Mouse (Mus musculus) retina, postnatal 1 day (tissue): Measurements from ENCODE around the gene Cped1.

ENCODE experiments used
- DNase-seq: peaks from one replicate; pipeline ENCODE4 v3.0.0-alpha.2; 2012

Gene Cped1

GRCm38 (mm10) chr6:22180316-22180715, 194.6 kb downstream of the Cped1 start:
- DNase-seq = no peak

- DNase-seq = no peak
Observed at GRCm38 (mm10) chr6:22186967-22187366, 201.3 kb downstream of the Cped1 start.

GRCm38 (mm10) chr6:22189346-22190335, 203.9 kb downstream of the Cped1 start:
- DNase-seq = peak; percentile 19

GRCm38 (mm10) chr6:22198603-22199002, 212.9 kb downstream of the Cped1 start:
- DNase-seq = no peak

- no peak for DNase-seq
Observed at GRCm38 (mm10) chr6:22199473-22199872, 213.8 kb downstream of the Cped1 start.

GRCm38 (mm10) chr6:22200133-22200532, 214.4 kb downstream of the Cped1 start:
- DNase-seq = no peak

- no peak for DNase-seq
Observed at GRCm38 (mm10) chr6:22201879-22202278, 216.2 kb downstream of the Cped1 start.

GRCm38 (mm10) chr6:22205030-22205750, 219.5 kb downstream of the Cped1 start:
- DNase-seq = peak; percentile 49

GRCm38 (mm10) chr6:22205751-22206121, 220.0 kb downstream of the Cped1 start:
- peak; percentile 44 for DNase-seq

- DNase-seq = peak; percentile 63
Observed at GRCm38 (mm10) chr6:22206179-22206578, 220.5 kb downstream of the Cped1 start.

GRCm38 (mm10) chr6:22206630-22207293, 221.0 kb downstream of the Cped1 start:
- peak; percentile 75 for DNase-seq

GRCm38 (mm10) chr6:22212158-22212557, 226.4 kb downstream of the Cped1 start:
- DNase-seq = no peak

GRCm38 (mm10) chr6:22213187-22213586, 227.5 kb downstream of the Cped1 start:
- no peak for DNase-seq

- DNase-seq = no peak
Observed at GRCm38 (mm10) chr6:22213813-22214212, 228.1 kb downstream of the Cped1 start.

- no peak for DNase-seq
Observed at GRCm38 (mm10) chr6:22214665-22215064, 228.9 kb downstream of the Cped1 start.

- DNase-seq = no peak
Observed at GRCm38 (mm10) chr6:22216276-22216973, 230.7 kb downstream of the Cped1 start.

- no peak for DNase-seq
Observed at GRCm38 (mm10) chr6:22221134-22221533, 235.4 kb downstream of the Cped1 start.

- DNase-seq = no peak
Observed at GRCm38 (mm10) chr6:22222087-22222486, 236.4 kb downstream of the Cped1 start.

GRCm38 (mm10) chr6:22222947-22223346, 237.2 kb downstream of the Cped1 start:
- no peak for DNase-seq

- DNase-seq = no peak
Observed at GRCm38 (mm10) chr6:22224351-22224750, 238.6 kb downstream of the Cped1 start.

- no peak for DNase-seq
Observed at GRCm38 (mm10) chr6:22231244-22231643, 245.5 kb downstream of the Cped1 start.

GRCm38 (mm10) chr6:22233517-22233916, 247.8 kb downstream of the Cped1 start:
- peak; percentile 14 for DNase-seq

GRCm38 (mm10) chr6:22235133-22235532, 249.4 kb downstream of the Cped1 start:
- DNase-seq = no peak
